Mouse (Mus musculus) lung, embryonic 14.5 days (tissue): ENCODE data around the gene Cerk. TPM values are rescaled to one million over a fixed set of nuclear protein-coding genes. Genes with fewer than 3 reads are reported as not detected.
A peak's percentile ranks its signal among the peaks of the same experiment; 100 is the strongest.
"Not testable (repeated sequence)": the region's sequence is repeated elsewhere in the genome, so short reads cannot be mapped to it uniquely, and the experiment has no call there.

ENCODE experiments used
- ATAC-seq: fragments of 200-750 bp; cut with Nextera tagmentation; 2 replicates; pipeline ENCODE4 v1.8.0; 2017; ENCODE audit warnings: mild to moderate bottlenecking, moderate TSS enrichment, moderate library complexity; ENCODE audit not compliant: insufficient read depth
- DNase-seq: peaks from one replicate; pipeline ENCODE4 v3.0.0-alpha.2; 2015
- H3K27ac ChIP-seq: fragments of 300-500 bp; sonication (generic); 2 replicates; pipeline ENCODE4 v1.5.1; 2014; ENCODE audit warnings: low read depth, mild to moderate bottlenecking, moderate library complexity
- H3K27me3 ChIP-seq: fragments of 300-500 bp; sonication (generic); 2 replicates; pipeline ENCODE4 v1.6.1; 2014; ENCODE audit warnings: low read length, control low read depth; ENCODE audit not compliant: insufficient read depth
- H3K36me3 ChIP-seq: fragments of 300-500 bp; sonication (generic); 2 replicates; pipeline ENCODE4 v1.6.1; 2014; ENCODE audit warnings: control low read depth; ENCODE audit not compliant: insufficient read depth
- H3K4me1 ChIP-seq: fragments of 300-500 bp; sonication (generic); 2 replicates; pipeline ENCODE4 v1.6.1; 2014; ENCODE audit warnings: antibody characterized with exemption, control low read depth; ENCODE audit not compliant: insufficient read depth
- H3K4me2 ChIP-seq: fragments of 300-500 bp; sonication (generic); 2 replicates; pipeline ENCODE4 v1.6.1; 2014; ENCODE audit warnings: mild to moderate bottlenecking
- H3K4me3 ChIP-seq: fragments of 300-500 bp; sonication (generic); 2 replicates; pipeline ENCODE4 v1.5.1; 2014; ENCODE audit warnings: low read depth, low read length
- H3K9ac ChIP-seq: fragments of 300-500 bp; sonication (generic); 2 replicates; pipeline ENCODE4 v1.6.1; 2014
- H3K9me3 ChIP-seq: fragments of 300-500 bp; sonication (generic); 2 replicates; pipeline ENCODE4 v1.6.1; 2016; ENCODE audit warnings: low read depth, low read length, control low read depth
- CTCF ChIP-seq: IDR thresholded peaks from 2 replicates; pipeline ENCODE4 v1.5.1; 2016; ENCODE audit warnings: antibody characterized with exemption, low read depth
- WGBS: fragments of 180-500 bp; shearing (Covaris S2); extraction: QIAGEN DNeasy Blood & Tissue Kit; methylation state at CpG from one replicate; pipeline ENCODE4 v1.1.7; 2014; 5-methylcytosine and 5-hydroxymethylcytosine counted together
- polyA plus RNA-seq: library from polyadenylated mRNA; unstranded; fragments of >200 nt; fragmentation: Nextera tagmentation; extraction: Ambion mirVana; gene quantifications from 2 replicates; pipeline ENCODE4 v1.2.1, GENCODE M21; 2014

Gene Cerk
- polyA plus RNA-seq, 1 experiment from 2014 or later = 34.2 TPM

- no peaks in the 10 kb centered on the region for H3K9me3 ChIP-seq
- H3K36me3 ChIP-seq = peaks cover 12% of the 10 kb centered on the region
- no peak for ATAC-seq
- 68% methylated on average over 10 of the region's 10 CpGs for WGBS
- H3K9ac ChIP-seq = no peak overlapping the region
- H3K4me1 ChIP-seq = peaks cover 6% of the 10 kb centered on the region; the same call in 1 of the 2 replicates
- DNase-seq = no peak
- TF ChIP-seq CTCF = no peak
- H3K4me2 ChIP-seq = no peak overlapping the region
- no peak overlapping the region for H3K4me3 ChIP-seq
- H3K27ac ChIP-seq = 0 out of 2 replicates have a peak overlapping the region, but pooled peaks have one; percentile 15
- H3K27me3 ChIP-seq = no peaks in the 10 kb centered on the region
Observed at GRCm38 (mm10) chr15:86167787-86168504, 18.0 kb downstream of the Cerk start.

GRCm38 (mm10) chr15:86167032-86167655 lies 18.8 kb downstream of the Cerk start:
- Histone ChIP-seq H3K27ac (no peak overlapping the region), H3K9me3 (no peaks in the 10 kb centered on the region), H3K9ac (no peak overlapping the region), H3K4me3 (no peak overlapping the region), H3K4me1 (peaks cover 5% of the 10 kb centered on the region; the same call in 1 of the 2 replicates), H3K36me3 (peaks cover 19% of the 10 kb centered on the region), H3K27me3 (no peaks in the 10 kb centered on the region), H3K4me2 (no peak overlapping the region)
- TF ChIP-seq CTCF = no peak
- no peak for DNase-seq
- ATAC-seq = no peak
- 88% methylated on average over 7 of the region's 7 CpGs for WGBS

- Histone ChIP-seq H3K27me3 (no peaks in the 10 kb centered on the region), H3K4me1 (peaks cover 3% of the 10 kb centered on the region; the same call in 1 of the 2 replicates), H3K9me3 (no peaks in the 10 kb centered on the region), H3K4me2 (no peak overlapping the region), H3K4me3 (no peak overlapping the region), H3K9ac (no peak overlapping the region), H3K27ac (no peak overlapping the region), H3K36me3 (peaks cover 26% of the 10 kb centered on the region)
- ATAC-seq (no peak), DNase-seq (no peak)
- 85% methylated on average over 24 of the region's 24 CpGs for WGBS
- no peak for TF ChIP-seq CTCF
Observed at GRCm38 (mm10) chr15:86165811-86166590, 19.9 kb downstream of the Cerk start.

- no peak overlapping the region for H3K4me2 ChIP-seq
- DNase-seq (no peak), ATAC-seq (no peak)
- no peak overlapping the region for H3K27ac ChIP-seq
- WGBS = 66% methylated on average over 21 of the region's 21 CpGs
- H3K4me1 ChIP-seq = no peaks in the 10 kb centered on the region
- no peak overlapping the region for H3K9ac ChIP-seq
- no peak overlapping the region for H3K4me3 ChIP-seq
- no peaks in the 10 kb centered on the region for H3K9me3 ChIP-seq
- no peaks in the 10 kb centered on the region for H3K27me3 ChIP-seq
- no peak for TF ChIP-seq CTCF
- H3K36me3 ChIP-seq = peaks cover 26% of the 10 kb centered on the region
Observed at GRCm38 (mm10) chr15:86164718-86165345, 21.1 kb downstream of the Cerk start.

- not testable (repeated sequence) for DNase-seq
- H3K36me3 ChIP-seq = peaks cover 29% of the 10 kb centered on the region
Observed at GRCm38 (mm10) chr15:86161800-86162199, 24.1 kb downstream of the Cerk start.

GRCm38 (mm10) chr15:86160906-86161305 lies 25.0 kb downstream of the Cerk start:
- Histone ChIP-seq H3K4me1 (no peaks in the 10 kb centered on the region), H3K36me3 (peaks cover 37% of the 10 kb centered on the region)

More at GRCm38 (mm10) chr15:86161800-86162199, 24.1 kb downstream of the Cerk start:
- not testable (repeated sequence) for H3K27ac ChIP-seq, H3K4me3 ChIP-seq, H3K4me1 ChIP-seq, H3K4me2 ChIP-seq, H3K9me3 ChIP-seq, ATAC-seq, H3K9ac ChIP-seq, H3K27me3 ChIP-seq
- peak; percentile 48 for TF ChIP-seq CTCF
- WGBS = 96% methylated on average over 3 of the region's 3 CpGs

More at GRCm38 (mm10) chr15:86160906-86161305, 25.0 kb downstream of the Cerk start:
- no peak overlapping the region for H3K4me3 ChIP-seq
- no peaks in the 10 kb centered on the region for H3K9me3 ChIP-seq
- 57% methylated on average over 10 of the region's 10 CpGs for WGBS
- DNase-seq (no peak), ATAC-seq (no peak)
- H3K9ac ChIP-seq = no peak overlapping the region
- no peak overlapping the region for H3K27ac ChIP-seq
- no peak for TF ChIP-seq CTCF
- no peaks in the 10 kb centered on the region for H3K27me3 ChIP-seq
- H3K4me2 ChIP-seq = no peak overlapping the region
